In genomic region chr1:191020217-191020924, GRCm38 (mm10) we compare ENCODE assay signal across 31 mouse cellular contexts. TPM values are rescaled to one million over a fixed set of nuclear protein-coding genes. Genes with fewer than 3 reads are reported as not detected.
A peak's percentile ranks its signal among the peaks of the same experiment; 100 is the strongest.
DNase-seq lines count a peak whose midpoint lies in the region; TF ChIP-seq lines count a peak whose summit lies in the region.
"Had no signal": no experiment of that assay in that cellular context is flagged by ENCODE, and none has a peak within 500 bp of the region (broad histone marks: within the 10 kb centered on the region; RNA-seq: fewer than 3 reads in every experiment).

No protein-coding gene starts in this region.

- TF ChIP-seq CTCF in CH12.LX (conservative IDR thresholded peaks at IDR 0.05 in 1 of 2, IDR thresholded peaks at IDR 0.05 in 1 of 2; ENCODE audit: low read depth in 2 of 2, low read length in 2 of 2): no peak

- 76% methylated on average over 3 of the region's 3 CpGs for WGBS in heart, embryonic 10.5 days

- H3K27me3 ChIP-seq in heart, embryonic 10.5 days (ENCODE audit: insufficient read depth, poor library complexity, severe bottlenecking): no peaks in the 10 kb centered on the region
- no peaks in the 10 kb centered on the region for H3K27me3 ChIP-seq in CH12.LX (replicated peaks)
- H3K27me3 ChIP-seq: embryonic facial prominence, embryonic 15.5 days; hindbrain, embryonic 12.5 days; neural tube, embryonic 13.5 days had no signal

- H3K79me2 ChIP-seq in CH12.LX (replicated peaks; ENCODE audit: control insufficient read depth, extremely low read depth, insufficient read depth, poor library complexity, severe bottlenecking): peaks cover 18% of the 10 kb centered on the region

- TF ChIP-seq POLR2A in CH12.LX (IDR thresholded peaks at IDR 0.05; ENCODE audit: low read depth, low read length): no peak

- no peak for TF ChIP-seq RAD21 in CH12.LX (IDR thresholded peaks at IDR 0.05; ENCODE audit: low read depth, low read length)

- peaks cover 13% of the 10 kb centered on the region for H3K4me1 ChIP-seq in heart, embryonic 10.5 days
- H3K4me1 ChIP-seq in CH12.LX (ENCODE audit: control insufficient read depth in 1 of 2, insufficient read depth in 2 of 2): peaks cover 5 to 50% of the 10 kb centered on the region in 2 experiments

- in situ Hi-C loops in CH12.LX (cut with MboI; ENCODE audit: low pct_ligation_motif_present, low pct_unique_long_range_greater_than_20kb, low sequenced_read_pairs): no loop called here

- peaks cover 27% of the 10 kb centered on the region for H3K36me3 ChIP-seq in heart, embryonic 10.5 days
- H3K36me3 ChIP-seq in CH12.LX (replicated peaks in 1 of 2; ENCODE audit: control insufficient read depth in 1 of 2, insufficient read depth in 1 of 2, low read length in 1 of 2): peaks cover 13 to 35% of the 10 kb centered on the region in 2 experiments

- TF ChIP-seq EP300 in CH12.LX (IDR thresholded peaks at IDR 0.05; ENCODE audit: low read length): peak; percentile 72

- peak; percentile 39 for DNase-seq in heart, embryonic 10.5 days (ENCODE audit: low spot score)
- DNase-seq in heart, adult 11 months: no peak
- DNase-seq in A20 (ENCODE audit: low read depth, low spot score) (peak; percentile 38), CH12.LX (ENCODE audit: extremely low read depth) (peak; percentile 55), adipocyte (ENCODE audit: low spot score) (no peak)
- peak; percentile 12 to 27 for DNase-seq in layer of hippocampus, adult 8-10 months (ENCODE audit: low spot score in 2 of 2)
- DNase-seq in urinary bladder, postnatal 4 days (ENCODE audit: low spot score in 2 of 2): no peak
- DNase-seq: adrenal gland, postnatal 36 days; cerebellum, adult 18-20 months; cerebellum, postnatal 36 days; embryo, embryonic 11 days; gastrocnemius, postnatal 10 days; heart, adult 18-20 months; kidney, postnatal 10 days had no signal

- peak overlapping the region; percentile 69 for H3K4me2 ChIP-seq in CH12.LX (ENCODE audit: insufficient read depth, low read depth, poor library complexity, severe bottlenecking)
- H3K4me2 ChIP-seq: embryonic facial prominence, embryonic 15.5 days; hindbrain, embryonic 12.5 days; neural tube, embryonic 13.5 days had no signal

- dilution Hi-C loops in CH12.LX (cut with MboI; ENCODE audit: extremely low pct_ligation_motif_present, extremely low pct_unique_long_range_greater_than_20kb, low sequenced_read_pairs): no loop called here

- H3K4me3 ChIP-seq in heart, embryonic 10.5 days: no peak overlapping the region
- H3K4me3 ChIP-seq in CH12.LX (replicated peaks in 1 of 3; ENCODE audit: low read depth in 2 of 3, low read length in 2 of 3, poor library complexity in 1 of 3): peak overlapping the region in 1 of 3 experiments; percentile 17
- H3K4me3 ChIP-seq: embryonic facial prominence, embryonic 15.5 days; hindbrain, embryonic 12.5 days; midbrain, embryonic 10.5 days; myocyte; neural tube, embryonic 13.5 days had no signal

- no peaks in the 10 kb centered on the region for H3K9me3 ChIP-seq in heart, embryonic 10.5 days
- H3K9me3 ChIP-seq in CH12.LX (replicated peaks; ENCODE audit: low read length): no peaks in the 10 kb centered on the region
- H3K9me3 ChIP-seq: embryonic facial prominence, embryonic 15.5 days; hindbrain, embryonic 12.5 days; midbrain, embryonic 10.5 days; neural tube, embryonic 13.5 days had no signal

- H3K27ac ChIP-seq in heart, embryonic 10.5 days: no peak overlapping the region
- peak overlapping the region; percentile 95 for H3K27ac ChIP-seq in CH12.LX (ENCODE audit: insufficient read depth, low read depth)
- H3K27ac ChIP-seq: hindbrain, embryonic 12.5 days; midbrain, embryonic 10.5 days; neural tube, embryonic 13.5 days had no signal

- peak overlapping the region; percentile 37; the same call in 1 of the 2 replicates for H3K9ac ChIP-seq in CH12.LX (ENCODE audit: insufficient read depth, low read depth)
- H3K9ac ChIP-seq: embryonic facial prominence, embryonic 15.5 days; hindbrain, embryonic 12.5 days; neural tube, embryonic 13.5 days had no signal

TF ChIP-seq in CH12.LX, 34 proteins besides CTCF, POLR2A, EP300 and RAD21:
- no peak for TF ChIP-seq SMC3 (IDR thresholded peaks at IDR 0.05; ENCODE audit: low read depth, low read length)
- TF ChIP-seq MXI1 (IDR thresholded peaks at IDR 0.05; ENCODE audit: low read depth, low read length): peak; percentile 55
- TF ChIP-seq RCOR1 (conservative IDR thresholded peaks at IDR 0.05; ENCODE audit: low read depth, low read length): 0 out of 2 replicates have a peak, but pooled peaks have one; percentile 32
- TF ChIP-seq SIN3A (IDR thresholded peaks at IDR 0.05; ENCODE audit: low read length): no peak; the same call in 1 of the 2 replicates
- no peak for TF ChIP-seq NELFE (IDR thresholded peaks at IDR 0.05; ENCODE audit: low read depth, low read length)
- TF ChIP-seq ZMIZ1 (IDR thresholded peaks at IDR 0.05; ENCODE audit: low read depth, low read length): no peak
- TF ChIP-seq NRF1 (IDR thresholded peaks at IDR 0.05; ENCODE audit: low read depth, low read length): no peak
- 0 out of 2 replicates have a peak, but pooled peaks have one; percentile 48 for TF ChIP-seq MAZ (IDR thresholded peaks at IDR 0.05; ENCODE audit: low read depth, low read length)
- peak; percentile 85 for TF ChIP-seq MEF2A (IDR thresholded peaks at IDR 0.05; ENCODE audit: borderline replicate concordance, low read depth, low read length)
- peak; percentile 75; the same call in 1 of the 2 replicates for TF ChIP-seq TCF12 (IDR thresholded peaks at IDR 0.05; ENCODE audit: low read depth, low read length)
- peak; percentile 83 for TF ChIP-seq IRF4 (IDR thresholded peaks at IDR 0.05; ENCODE audit: low read depth, low read length)
- TF ChIP-seq MAFK (IDR thresholded peaks at IDR 0.05; ENCODE audit: insufficient replicate concordance, low read length): no peak
- TF ChIP-seq ETS1 (conservative IDR thresholded peaks at IDR 0.05; ENCODE audit: low read depth, low read length): peak; percentile 83
- TF ChIP-seq POLR2AphosphoS2 (IDR thresholded peaks at IDR 0.05; ENCODE audit: low read depth, low read length): no peak
- no peak for TF ChIP-seq ELF1 (IDR thresholded peaks at IDR 0.05; ENCODE audit: low read depth, low read length)
- peak; percentile 79 for TF ChIP-seq BHLHE40 (IDR thresholded peaks at IDR 0.05; ENCODE audit: low read depth, low read length)
- no peak for TF ChIP-seq KAT2A (IDR thresholded peaks at IDR 0.05; ENCODE audit: insufficient replicate concordance, low read length)
- peak; percentile 71; the same call in 1 of the 2 replicates for TF ChIP-seq MYC (IDR thresholded peaks at IDR 0.05; ENCODE audit: low read depth, low read length)
- 0 out of 2 replicates have a peak, but pooled peaks have one; percentile 13 for TF ChIP-seq CHD1 (IDR thresholded peaks at IDR 0.05; ENCODE audit: low read depth, low read length)
- no peak for TF ChIP-seq ZKSCAN1 (IDR thresholded peaks at IDR 0.05; ENCODE audit: borderline replicate concordance, low read depth, low read length)
- no peak for TF ChIP-seq USF2 (conservative IDR thresholded peaks at IDR 0.05; ENCODE audit: low read depth, low read length)
- TF ChIP-seq MAX (IDR thresholded peaks at IDR 0.05; ENCODE audit: low read length): peak; percentile 34; the same call in 1 of the 2 replicates
- TF ChIP-seq CHD2 (IDR thresholded peaks at IDR 0.05; ENCODE audit: low read length): no peak
- TF ChIP-seq ZNF384 (IDR thresholded peaks at IDR 0.05; ENCODE audit: low read depth, low read length): peak; percentile 87

RNA-seq across cellular contexts. Expression of gene Flvcr1, which starts 5.6 kb away (rescaled TPM):
- polyA plus RNA-seq in heart, embryonic 10.5 days (2016; fragmentation: Nextera tagmentation; extraction: Ambion mirVana): 4.4 and 8.5 TPM in 2 replicates
- total RNA-seq in CH12.LX (2012; rRNA removed) (40.0 and 47.9 TPM in 2 replicates), CH12.LX (2014; rRNA removed) (86.8 and 93.8 TPM in 2 replicates)
- polyA plus RNA-seq in CH12.LX (2012; ENCODE audit: insufficient read length, low read depth): 35.9 and 37.5 TPM in 2 replicates
- total RNA-seq in layer of hippocampus, adult 8-10 months (2022): 10 to 100 TPM; 16.8 to 20.0 (median 18.8) TPM

RNA-seq across cellular contexts. Expression of gene Spata45, which starts 16.1 kb away (rescaled TPM):
- polyA plus RNA-seq in heart, embryonic 10.5 days (2016; fragmentation: Nextera tagmentation; extraction: Ambion mirVana): not detected in 2 replicates
- total RNA-seq in CH12.LX (2012; rRNA removed) (not detected in 2 replicates), CH12.LX (2014; rRNA removed) (not detected in 2 replicates)
- 0.76 TPM in 1 of 2 replicates, not detected in the other for polyA plus RNA-seq in CH12.LX (2012; ENCODE audit: insufficient read length, low read depth)
- total RNA-seq in layer of hippocampus, adult 8-10 months (2022): not detected
- total RNA-seq: adrenal gland, adult 18-20 months; adrenal gland, postnatal 36 days; gastrocnemius, postnatal 10 days; heart, adult 18-20 months; heart, postnatal 25 days; layer of hippocampus, adult 18-20 months; left cerebral cortex, postnatal 10 days; liver, adult 2 months had no signal
- polyA plus RNA-seq: embryonic facial prominence, embryonic 15.5 days; heart, embryonic 14.5 days; hindbrain, embryonic 12.5 days; limb, embryonic 11.5 days; liver, adult 2 months; liver, embryonic 16.5 days; lung, embryonic 16.5 days; midbrain, embryonic 10.5 days; midbrain, embryonic 16.5 days; myocyte; neural tube, embryonic 13.5 days; spleen, adult 2 months; stomach, embryonic 14.5 days had no signal

RNA-seq across cellular contexts. Expression of gene Vash2, which starts 41.3 kb away (rescaled TPM):
- polyA plus RNA-seq in heart, embryonic 10.5 days (2016; fragmentation: Nextera tagmentation; extraction: Ambion mirVana): 56.7 and 78.7 TPM in 2 replicates
- 0.04 and 0.08 TPM in 2 replicates for total RNA-seq in CH12.LX (2012; rRNA removed)
- total RNA-seq in CH12.LX (2014; rRNA removed): 0.05 and 0.17 TPM in 2 replicates
- 0.16 and 0.25 TPM in 2 replicates for polyA plus RNA-seq in CH12.LX (2012; ENCODE audit: insufficient read length, low read depth)
- 1 to 10 TPM; 1.2 to 2.7 (median 1.7) TPM for total RNA-seq in layer of hippocampus, adult 8-10 months (2022)
- polyA plus RNA-seq: liver, adult 2 months had no signal

RNA-seq across cellular contexts. Expression of gene Tatdn3, which starts 42.4 kb away (rescaled TPM):
- 16.6 and 20.7 TPM in 2 replicates for polyA plus RNA-seq in heart, embryonic 10.5 days (2016; fragmentation: Nextera tagmentation; extraction: Ambion mirVana)
- total RNA-seq in CH12.LX (2012; rRNA removed): 12.9 TPM in 2 replicates
- 17.2 and 17.3 TPM in 2 replicates for total RNA-seq in CH12.LX (2014; rRNA removed)
- 11.3 and 12.7 TPM in 2 replicates for polyA plus RNA-seq in CH12.LX (2012; ENCODE audit: insufficient read length, low read depth)
- total RNA-seq in layer of hippocampus, adult 8-10 months (2022): 10 to 100 TPM; 33.7 to 56.3 (median 49.8) TPM

RNA-seq across cellular contexts. Expression of gene Nsl1, which starts 42.4 kb away (rescaled TPM):
- 20.6 and 21.8 TPM in 2 replicates for polyA plus RNA-seq in heart, embryonic 10.5 days (2016; fragmentation: Nextera tagmentation; extraction: Ambion mirVana)
- total RNA-seq in CH12.LX (2012; rRNA removed) (17.4 and 17.9 TPM in 2 replicates), CH12.LX (2014; rRNA removed) (24.9 and 27.1 TPM in 2 replicates)
- 16.0 and 20.0 TPM in 2 replicates for polyA plus RNA-seq in CH12.LX (2012; ENCODE audit: insufficient read length, low read depth)
- 1 to 10 TPM in 2 of 4 experiments, under 1 TPM in 2; 0.29 to 1.5 (median 0.89) TPM for total RNA-seq in layer of hippocampus, adult 8-10 months (2022)

Comparison
In these comparisons a context has a peak if more than half of its experiments do, and no peak if none do; other contexts are left out.
1. DNase-seq: peak in heart, embryonic 10.5 days (single experiment), A20 (single experiment), CH12.LX (single experiment) and layer of hippocampus, adult 8-10 months (2 of 2); none in heart, adult 11 months (single experiment), adipocyte (single experiment) and urinary bladder, postnatal 4 days (0 of 2).